Mouse (Mus musculus): ENCODE results near the gene Ccnl1.

The Ccnl1 gene

GRCm38 (mm10) chr3:65958840-65959185 lies 764 bp upstream of the Ccnl1 start:
- no peak for DNase-seq

GRCm38 (mm10) chr3:65957271-65958101 lies 563 bp downstream of the Ccnl1 start:
- peak; percentile 73 to 78 for DNase-seq

GRCm38 (mm10) chr3:65954499-65955391 lies 3.3 kb downstream of the Ccnl1 start:
- DNase-seq = no peak

- no peak for DNase-seq
Observed at GRCm38 (mm10) chr3:65950831-65951365, 7.2 kb downstream of the Ccnl1 start.

GRCm38 (mm10) chr3:65950304-65950703 lies 7.7 kb downstream of the Ccnl1 start:
- DNase-seq = no peak

GRCm38 (mm10) chr3:65945277-65945932 lies 12.6 kb downstream of the Ccnl1 start:
- no peak for DNase-seq

GRCm38 (mm10) chr3:65944713-65945112 lies 13.3 kb downstream of the Ccnl1 start:
- no peak for DNase-seq

- no peak for DNase-seq
Observed at GRCm38 (mm10) chr3:65943453-65943852, 14.6 kb downstream of the Ccnl1 start.

GRCm38 (mm10) chr3:65941052-65941451 lies 17.0 kb downstream of the Ccnl1 start:
- no peak for DNase-seq

GRCm38 (mm10) chr3:65938211-65938610 lies 19.8 kb downstream of the Ccnl1 start:
- DNase-seq = no peak

GRCm38 (mm10) chr3:65936384-65936783 lies 21.7 kb downstream of the Ccnl1 start:
- DNase-seq = no peak

- DNase-seq = no peak
Observed at GRCm38 (mm10) chr3:65935153-65935552, 22.9 kb downstream of the Ccnl1 start.

- DNase-seq = no peak
Observed at GRCm38 (mm10) chr3:65933726-65934125, 24.3 kb downstream of the Ccnl1 start.

GRCm38 (mm10) chr3:65931542-65931941 lies 26.5 kb downstream of the Ccnl1 start:
- DNase-seq = no peak

- DNase-seq = no peak
Observed at GRCm38 (mm10) chr3:65930636-65931035, 27.4 kb downstream of the Ccnl1 start.

- peak; percentile 73 to 75 for DNase-seq
Observed at GRCm38 (mm10) chr3:65929821-65930633, 28.0 kb downstream of the Ccnl1 start.

GRCm38 (mm10) chr3:65929304-65929783 lies 28.7 kb downstream of the Ccnl1 start:
- peak; percentile 62 to 64 for DNase-seq

- no peak for DNase-seq
Observed at GRCm38 (mm10) chr3:65928614-65929272, 29.3 kb downstream of the Ccnl1 start.

GRCm38 (mm10) chr3:65927685-65928084 lies 30.4 kb downstream of the Ccnl1 start:
- DNase-seq = no peak

- no peak for DNase-seq
Observed at GRCm38 (mm10) chr3:65927101-65927501, 30.9 kb downstream of the Ccnl1 start.

- no peak for DNase-seq
Observed at GRCm38 (mm10) chr3:65926426-65926825, 31.6 kb downstream of the Ccnl1 start.

Data from B cell, adult 2 months (primary cell).